9 mouse cellular contexts compared by ENCODE assay signal in the genomic region with DNA sequence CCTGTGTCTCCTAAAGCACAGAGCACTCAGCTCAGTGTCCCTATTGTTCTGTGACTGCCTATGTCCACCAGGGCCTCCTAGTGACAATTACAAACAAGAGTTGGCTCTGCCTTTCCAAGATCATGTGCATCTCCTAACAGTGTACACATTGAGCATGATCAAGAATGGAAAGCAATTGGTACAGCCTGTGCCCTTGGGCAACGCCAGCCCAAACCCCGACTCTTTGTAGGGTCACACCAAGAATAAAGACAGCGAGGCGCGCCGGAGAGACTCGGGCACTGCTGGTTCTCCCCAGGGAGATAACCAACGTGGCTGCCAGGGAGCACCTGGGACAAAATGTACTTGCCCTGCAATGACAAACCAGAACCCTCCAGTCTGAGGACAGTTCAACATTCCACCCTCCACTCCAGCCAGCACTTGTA. TPM values are rescaled to one million over a fixed set of nuclear protein-coding genes. Genes with fewer than 3 reads are reported as not detected.
A peak's percentile ranks its signal among the peaks of the same experiment; 100 is the strongest.
DNase-seq lines count a peak whose midpoint lies in the region; ATAC-seq lines count a peak whose summit lies in the region.
"Had no signal": no experiment of that assay in that cellular context is flagged by ENCODE, and none has a peak within 500 bp of the region (broad histone marks: within the 10 kb centered on the region; RNA-seq: fewer than 3 reads in every experiment).

No protein-coding gene starts in this region.

- DNase-seq in adrenal gland, postnatal 14 days = peak; percentile 63
- DNase-seq in adrenal gland, adult 8-10 months = no peak
- peak; percentile 55 to 58 for DNase-seq in layer of hippocampus, adult 8-10 months (ENCODE audit: low spot score in 2 of 2)
- no peak for DNase-seq in layer of hippocampus, postnatal 10 days (ENCODE audit: low spot score in 2 of 2)
- peak; percentile 63 for DNase-seq in right cerebral cortex, adult 18-20 months
- DNase-seq in right cerebral cortex, postnatal 10 days (ENCODE audit: low spot score in 2 of 2) = no peak
- no peak for DNase-seq in kidney, adult 11 months
- DNase-seq: lung, adult 2 months had no signal

- no peak for ATAC-seq in monocyte, adult 5-6 weeks (replicated peaks; ENCODE audit: insufficient number of reproducible peaks, low FRiP score, low TSS enrichment, poor library complexity, severe bottlenecking)

RNA-seq across cellular contexts. Expression of gene Ptpn11, which starts 3.6 kb away (rescaled TPM):
- total RNA-seq in adrenal gland, postnatal 14 days (2021) = 98.9 and 120 TPM in 2 replicates
- 100 to 1,000 TPM; 101 to 141 (median 124) TPM for total RNA-seq in adrenal gland, adult 8-10 months (2022)
- 100 to 1,000 TPM in 2 of 4 experiments, 10 to 100 TPM in 2; 97.1 to 101 (median 99.7) TPM for total RNA-seq in layer of hippocampus, adult 8-10 months (2022)
- total RNA-seq in layer of hippocampus, postnatal 10 days (2021) = 10 to 100 TPM; 78.1 to 82.4 TPM
- total RNA-seq in monocyte, adult 5-6 weeks (2017) = 59.8 to 88.9 TPM (median 78.3 TPM) in 3 replicates

RNA-seq across cellular contexts. Expression of gene Rpl6, which starts 16.7 kb away (rescaled TPM):
- 995 and 1,088 TPM in 2 replicates for total RNA-seq in adrenal gland, postnatal 14 days (2021)
- total RNA-seq in adrenal gland, adult 8-10 months (2022) = 1,000 to 10,000 TPM in 2 of 4 experiments, 100 to 1,000 TPM in 2; 908 to 1,162 (median 1,035) TPM
- total RNA-seq in layer of hippocampus, adult 8-10 months (2022) = 100 to 1,000 TPM; 517 to 564 (median 525) TPM
- 100 to 1,000 TPM; 520 to 542 TPM for total RNA-seq in layer of hippocampus, postnatal 10 days (2021)
- 599 to 801 TPM (median 613 TPM) in 3 replicates for total RNA-seq in monocyte, adult 5-6 weeks (2017)

RNA-seq across cellular contexts. Expression of gene Hectd4, which starts 32.4 kb away (rescaled TPM):
- total RNA-seq in adrenal gland, postnatal 14 days (2021) = 21.5 and 27.1 TPM in 2 replicates
- 10 to 100 TPM; 22.7 to 39.2 (median 29.1) TPM for total RNA-seq in adrenal gland, adult 8-10 months (2022)
- total RNA-seq in layer of hippocampus, adult 8-10 months (2022) = 100 to 1,000 TPM; 147 to 191 (median 153) TPM
- total RNA-seq in layer of hippocampus, postnatal 10 days (2021) = 100 to 1,000 TPM; 190 to 212 TPM
- total RNA-seq in monocyte, adult 5-6 weeks (2017) = 9.9 to 34.1 TPM (median 19.9 TPM) in 3 replicates

Comparison
In these comparisons a context has a peak if more than half of its experiments do, and no peak if none do; other contexts are left out.
1. DNase-seq: peak in adrenal gland, postnatal 14 days (single experiment), layer of hippocampus, adult 8-10 months (2 of 2) and right cerebral cortex, adult 18-20 months (single experiment); none in adrenal gland, adult 8-10 months (single experiment), layer of hippocampus, postnatal 10 days (0 of 2), right cerebral cortex, postnatal 10 days (0 of 2) and kidney, adult 11 months (single experiment).